Mouse (Mus musculus): ENCODE data around the gene Kcnj4. TPM values are rescaled to one million over a fixed set of nuclear protein-coding genes. Genes with fewer than 3 reads are reported as not detected.

The Kcnj4 gene
- 0.05 TPM in 1 of 2 replicates, not detected in the other for polyA plus RNA-seq (2012; rRNA removed)

GRCm38 (mm10) chr15:79504707-79505452 lies at the start of gene Kcnj4:
Gene Kcnj4 (minus strand): TSS chr15:79505241.
- no peak for DNase-seq (ENCODE audit: low read depth, low spot score)
- 2% methylated on average over 60 of the region's 60 CpGs for WGBS

GRCm38 (mm10) chr15:79552566-79552965 lies 47.5 kb upstream of the Kcnj4 start:
- WGBS = 69% methylated on average over 5 of the region's 5 CpGs
- DNase-seq (ENCODE audit: low read depth, low spot score) = no peak

- no peak for DNase-seq (ENCODE audit: low read depth, low spot score)
- 96% methylated on average over 2 of the region's 2 CpGs for WGBS
These were observed 43.2 kb upstream of the Kcnj4 start for GRCm38 (mm10) chr15:79548226-79548625.

- 83% methylated on average over 17 of the region's 17 CpGs for WGBS
- DNase-seq (ENCODE audit: low read depth, low spot score) = no peak
These were observed 42.3 kb upstream of the Kcnj4 start for GRCm38 (mm10) chr15:79547289-79547820.

- DNase-seq (ENCODE audit: low read depth, low spot score) = peak; percentile 88
- 2% methylated on average over 84 of the region's 84 CpGs for WGBS
These were observed 41.6 kb upstream of the Kcnj4 start, which contains the start of gene Ddx17 for GRCm38 (mm10) chr15:79546410-79547288. Gene Ddx17 (minus strand): TSS chr15:79546741.

- DNase-seq (ENCODE audit: low read depth, low spot score) = no peak
- 1% methylated on average over 52 of the region's 52 CpGs for whole genome bisulfite sequencing
These were observed 40.9 kb upstream of the Kcnj4 start for GRCm38 (mm10) chr15:79545921-79546399.

GRCm38 (mm10) chr15:79545496-79545895 lies 40.5 kb upstream of the Kcnj4 start:
- under 1% methylated on average over 3 of the region's 3 CpGs for WGBS

GRCm38 (mm10) chr15:79543968-79544367 lies 38.9 kb upstream of the Kcnj4 start:
- no peak for DNase-seq (ENCODE audit: low read depth, low spot score)
- WGBS = 83% methylated on average over 3 of the region's 3 CpGs

More at GRCm38 (mm10) chr15:79545496-79545895, 40.5 kb upstream of the Kcnj4 start:
- no peak for DNase-seq (ENCODE audit: low read depth, low spot score)

- no peak for DNase-seq (ENCODE audit: low read depth, low spot score)
- 65% methylated on average over 3 of the region's 3 CpGs for WGBS
These were observed 28.8 kb upstream of the Kcnj4 start for GRCm38 (mm10) chr15:79533796-79534195.

GRCm38 (mm10) chr15:79529935-79530334 lies 24.9 kb upstream of the Kcnj4 start:
- 69% methylated on average over 7 of the region's 7 CpGs for WGBS
- no peak for DNase-seq (ENCODE audit: low read depth, low spot score)

- WGBS = 45% methylated on average over 5 of the region's 5 CpGs
- no peak for DNase-seq (ENCODE audit: low read depth, low spot score)
These were observed 23.1 kb upstream of the Kcnj4 start for GRCm38 (mm10) chr15:79527991-79528639.

GRCm38 (mm10) chr15:79527192-79527591 lies 22.2 kb upstream of the Kcnj4 start:
- DNase-seq (ENCODE audit: low read depth, low spot score) = no peak
- WGBS = 66% methylated on average over 4 of the region's 4 CpGs

GRCm38 (mm10) chr15:79525979-79526768 lies 21.1 kb upstream of the Kcnj4 start:
- DNase-seq (ENCODE audit: low read depth, low spot score) = no peak
- 53% methylated on average over 9 of the region's 9 CpGs for WGBS

GRCm38 (mm10) chr15:79525564-79525963 lies 20.5 kb upstream of the Kcnj4 start:
- no peak for DNase-seq (ENCODE audit: low read depth, low spot score)
- 80% methylated on average over 5 of the region's 5 CpGs for WGBS

GRCm38 (mm10) chr15:79519400-79520220 lies 14.6 kb upstream of the Kcnj4 start:
- no peak for DNase-seq (ENCODE audit: low read depth, low spot score)
- WGBS = 47% methylated on average over 16 of the region's 16 CpGs

- DNase-seq (ENCODE audit: low read depth, low spot score) = no peak
- 78% methylated on average over 3 of the region's 3 CpGs for WGBS
These were observed 13.5 kb upstream of the Kcnj4 start for GRCm38 (mm10) chr15:79518571-79518970.

- 85% methylated on average over 4 of the region's 4 CpGs for WGBS
These were observed 12.7 kb upstream of the Kcnj4 start for GRCm38 (mm10) chr15:79517710-79518109.

More at GRCm38 (mm10) chr15:79517710-79518109, 12.7 kb upstream of the Kcnj4 start:
- no peak for DNase-seq (ENCODE audit: low read depth, low spot score)
